Comparison of ENCODE assay signal across 8 mouse cellular contexts in the genomic region with DNA sequence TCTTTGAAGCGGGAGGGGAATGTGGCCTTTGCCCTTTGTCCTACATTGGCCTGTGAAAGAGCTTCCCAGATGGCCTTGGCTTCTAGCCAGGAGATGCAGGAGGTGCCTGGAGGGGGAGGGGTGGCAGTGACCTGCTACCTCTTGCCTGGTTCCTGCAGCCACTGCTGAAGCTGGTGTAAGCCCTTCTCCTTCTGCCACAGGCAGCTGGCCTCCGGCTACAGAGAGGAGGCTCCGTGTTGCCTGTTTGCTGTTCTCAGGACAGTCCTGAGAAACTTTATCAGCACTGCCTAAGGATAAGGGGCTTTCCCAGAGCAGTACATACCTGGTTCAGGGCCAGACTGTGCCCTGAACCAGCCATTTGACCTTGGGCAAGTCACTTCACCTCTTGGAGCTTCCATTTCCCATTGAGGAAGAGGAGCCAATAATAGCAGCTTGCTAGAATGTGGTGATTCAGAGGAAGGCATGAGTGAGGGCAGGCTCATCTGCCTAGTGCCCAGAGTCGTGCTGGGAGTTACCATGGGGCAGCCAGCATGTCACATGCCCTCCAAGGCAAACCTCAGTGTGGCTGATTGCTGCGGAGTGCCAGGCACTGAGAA. TPM values are rescaled to one million over a fixed set of nuclear protein-coding genes. Genes with fewer than 3 reads are reported as not detected.
DNase-seq lines count a peak whose midpoint lies in the region; ATAC-seq and TF ChIP-seq lines count a peak whose summit lies in the region.

No protein-coding gene starts in this region.

- TF ChIP-seq CTCF in layer of hippocampus, adult 2 months (conservative IDR thresholded peaks at IDR 0.05), result no peak

- H3K9ac ChIP-seq in kidney, embryonic 14.5 days (ENCODE audit: low read depth, low read length), result no peak overlapping the region

- no peaks in the 10 kb centered on the region for H3K27me3 ChIP-seq in kidney, embryonic 14.5 days (ENCODE audit: control insufficient read depth, insufficient read depth, low read length)

- no peak overlapping the region for H3K4me3 ChIP-seq in brown adipose tissue, adult 24 weeks (ENCODE audit: insufficient read depth, low read depth, low read length)
- H3K4me3 ChIP-seq in kidney, embryonic 14.5 days (ENCODE audit: low read length), result no peak overlapping the region
- no peak overlapping the region for H3K4me3 ChIP-seq in layer of hippocampus, adult 2 months

- peak; percentile 57 for ATAC-seq in kidney, embryonic 14.5 days (ENCODE audit: low FRiP score, low TSS enrichment)

- peaks cover 3% of the 10 kb centered on the region; the same call in 1 of the 2 replicates for H3K36me3 ChIP-seq in kidney, embryonic 14.5 days (ENCODE audit: control insufficient read depth, insufficient read depth, low read length)

- peak; percentile 61 for DNase-seq in left cerebral cortex, postnatal 4 days
- DNase-seq in left cerebral cortex, adult 11 months (ENCODE audit: low spot score), result no peak
- peak; percentile 98 for DNase-seq in heart, adult 11 months
- peak; percentile 52 to 59 for DNase-seq in lung, postnatal 4 days
- no peak for DNase-seq in thymus, postnatal 4 days
- no peak for DNase-seq in layer of hippocampus, adult 2 months (ENCODE audit: low spot score in 2 of 2)

- H3K27ac ChIP-seq in brown adipose tissue, adult 24 weeks (replicated peaks; ENCODE audit: low read depth, low read length), result peak overlapping the region; percentile 94
- no peak overlapping the region for H3K27ac ChIP-seq in kidney, embryonic 14.5 days (ENCODE audit: low read depth, low read length)
- no peak overlapping the region for H3K27ac ChIP-seq in layer of hippocampus, adult 2 months

- H3K9me3 ChIP-seq in kidney, embryonic 14.5 days (ENCODE audit: control insufficient read depth, low read length), result no peaks in the 10 kb centered on the region

- peaks cover 50% of the 10 kb centered on the region for H3K4me1 ChIP-seq in brown adipose tissue, adult 24 weeks (ENCODE audit: control insufficient read depth, insufficient read depth, insufficient read length, low read length)
- H3K4me1 ChIP-seq in kidney, embryonic 14.5 days (ENCODE audit: control insufficient read depth, insufficient read depth, low read length), result peaks cover 12% of the 10 kb centered on the region

- intact Hi-C loops in left cerebral cortex, postnatal 4 days (cut with DNase I), result no loop called here

- no peak overlapping the region for H3K4me2 ChIP-seq in kidney, embryonic 14.5 days (replicated peaks; ENCODE audit: low read depth, low read length)

- WGBS in kidney, embryonic 14.5 days, result 50% methylated on average over 5 of the region's 5 CpGs

RNA-seq across cellular contexts. Expression of a gene that starts 15.7 kb away (rescaled TPM):
- total RNA-seq in left cerebral cortex, postnatal 4 days (2021), result 1 to 10 TPM; 7.0 to 9.7 TPM
- 66.0 and 82.7 TPM in 2 replicates for polyA plus RNA-seq in brown adipose tissue, adult 24 weeks (2012; ENCODE audit: insufficient read depth, insufficient read length, missing spikeins)
- 15.3 and 17.3 TPM in 2 replicates for polyA plus RNA-seq in kidney, embryonic 14.5 days (2014; fragmentation: Nextera tagmentation; extraction: Ambion mirVana)
- total RNA-seq in layer of hippocampus, adult 2 months (2021), result 10 to 100 TPM in 1 of 2 experiments, 1 to 10 TPM in 1; 9.8 to 14.0 TPM

Comparison
In these comparisons a context has a peak if more than half of its experiments do, and no peak if none do; other contexts are left out.
1. DNase-seq: peak in left cerebral cortex, postnatal 4 days (single experiment), heart, adult 11 months (single experiment) and lung, postnatal 4 days (2 of 2); none in left cerebral cortex, adult 11 months (single experiment), thymus, postnatal 4 days (single experiment) and layer of hippocampus, adult 2 months (0 of 2).